Mouse (Mus musculus) heart, adult 2 months (tissue): Measurements from ENCODE around the gene Gdpd2.

Source experiments
- CTCF ChIP-seq: fragments of 200-600 bp; IDR thresholded peaks from 2 replicates; pipeline ENCODE4 v1.8.1; 2022; ENCODE audit warnings: antibody characterized with exemption, mild to moderate bottlenecking, moderate library complexity
- EP300 ChIP-seq: fragments of 200-500 bp; IDR thresholded peaks from 2 replicates; pipeline ENCODE4 v1.6.1; 2011; ENCODE audit warnings: low read depth, low read length, control low read depth; ENCODE audit not compliant: insufficient read depth
- POLR2A ChIP-seq: fragments of 200-500 bp; IDR thresholded peaks from 2 replicates; pipeline ENCODE4 v1.6.1; 2011; ENCODE audit warnings: mild to moderate bottlenecking, low read depth, low read length, control low read depth; ENCODE audit not compliant: insufficient read depth

GRCm38 (mm10) chrX:100767181-100767884 lies 37.7 kb downstream of the Gdpd2 start, which contains the start of gene Dlg3:
- TF ChIP-seq POLR2A (no peak), CTCF (peak; percentile 52), EP300 (no peak)
